Mouse (Mus musculus): Measurements from ENCODE around the gene Gm21996.
"Not testable (repeated sequence)": the region's sequence is repeated elsewhere in the genome, so short reads cannot be mapped to it uniquely, and the experiment has no call there.

The Gm21996 gene

GRCm38 (mm10) chrY:89745432-89745831, at the start of gene Gm21996:
Gm21996 (minus strand) TSS chrY:89745532.
- DNase-seq, result not testable (repeated sequence)
